Mouse (Mus musculus): ENCODE measurements around the gene Hoxc9.

- TF ChIP-seq CTCF (IDR thresholded peaks at IDR 0.05) = no peak
- TF ChIP-seq EP300 (IDR thresholded peaks at IDR 0.05) = no peak
Observed at GRCm38 (mm10) chr15:102991782-102992181, 15.5 kb downstream of the Hoxc9 start.

All from lung, postnatal 0 days (tissue).